Mouse (Mus musculus): ENCODE measurements around the gene Apoc4.

DNA sequence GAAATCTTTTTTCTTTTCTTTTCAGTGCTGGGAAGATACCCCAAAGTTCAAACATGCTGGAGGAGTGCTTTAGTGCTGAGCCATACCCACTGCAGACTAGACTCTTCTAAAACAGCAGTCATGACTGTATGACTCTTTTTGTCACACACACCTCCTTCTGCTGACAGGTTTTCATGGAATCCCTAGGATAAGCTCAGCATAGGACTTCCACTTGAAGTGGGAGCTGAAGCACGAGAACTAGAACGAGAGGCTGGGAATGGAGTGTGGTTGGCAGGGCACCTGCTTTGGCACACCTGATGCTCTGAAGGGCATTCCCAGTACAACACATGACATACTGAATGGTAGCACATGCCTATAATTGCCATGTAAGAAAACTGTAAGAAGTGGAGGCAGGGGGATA lies 28.7 kb downstream of the Apoc4 start:
- TF ChIP-seq POLR2A (IDR thresholded peaks at IDR 0.05; ENCODE audit: borderline replicate concordance, low read depth, low read length) = no peak
- TF ChIP-seq CTCF (IDR thresholded peaks at IDR 0.05; ENCODE audit: low read depth, low read length) = no peak
